Mouse (Mus musculus): ENCODE results near the gene Fxr2.

The Fxr2 gene

GRCm38 (mm10) chr11:69632284-69633089 lies at the start of gene Fxr2:
Fxr2 (plus strand) TSS chr11:69632990.
- DNase-seq (ENCODE audit: extremely low spot score, low spot score) = peak; percentile 100

GRCm38 (mm10) chr11:69584008-69584407 lies 48.8 kb upstream of the Fxr2 start:
- no peak for DNase-seq (ENCODE audit: extremely low spot score, low spot score)

GRCm38 (mm10) chr11:69584937-69585336 lies 47.9 kb upstream of the Fxr2 start:
- no peak for DNase-seq (ENCODE audit: extremely low spot score, low spot score)

- DNase-seq (ENCODE audit: extremely low spot score, low spot score) = no peak
These were observed 47.0 kb upstream of the Fxr2 start for GRCm38 (mm10) chr11:69585718-69586325.

- DNase-seq (ENCODE audit: extremely low spot score, low spot score) = no peak
These were observed 43.5 kb upstream of the Fxr2 start for GRCm38 (mm10) chr11:69589207-69589834.

GRCm38 (mm10) chr11:69590622-69591021 lies 42.2 kb upstream of the Fxr2 start:
- no peak for DNase-seq (ENCODE audit: extremely low spot score, low spot score)

GRCm38 (mm10) chr11:69591424-69591823 lies 41.4 kb upstream of the Fxr2 start:
- no peak for DNase-seq (ENCODE audit: extremely low spot score, low spot score)

- DNase-seq (ENCODE audit: extremely low spot score, low spot score) = no peak
These were observed 40.7 kb upstream of the Fxr2 start for GRCm38 (mm10) chr11:69591899-69592637.

GRCm38 (mm10) chr11:69592799-69593198 lies 40.0 kb upstream of the Fxr2 start:
- no peak for DNase-seq (ENCODE audit: extremely low spot score, low spot score)

GRCm38 (mm10) chr11:69594853-69595252 lies 37.9 kb upstream of the Fxr2 start:
- DNase-seq (ENCODE audit: extremely low spot score, low spot score) = no peak

- no peak for DNase-seq (ENCODE audit: extremely low spot score, low spot score)
These were observed 33.4 kb upstream of the Fxr2 start for GRCm38 (mm10) chr11:69599436-69599835.

- DNase-seq (ENCODE audit: extremely low spot score, low spot score) = peak; percentile 50
These were observed 32.7 kb upstream of the Fxr2 start for GRCm38 (mm10) chr11:69600098-69600497.

- DNase-seq (ENCODE audit: extremely low spot score, low spot score) = no peak
These were observed 31.0 kb upstream of the Fxr2 start for GRCm38 (mm10) chr11:69601768-69602167.

GRCm38 (mm10) chr11:69603516-69603915 lies 29.3 kb upstream of the Fxr2 start:
- DNase-seq (ENCODE audit: extremely low spot score, low spot score) = no peak

- DNase-seq (ENCODE audit: extremely low spot score, low spot score) = no peak
These were observed 28.4 kb upstream of the Fxr2 start for GRCm38 (mm10) chr11:69604347-69604746.

- peak; percentile 51 for DNase-seq (ENCODE audit: extremely low spot score, low spot score)
These were observed 27.8 kb upstream of the Fxr2 start for GRCm38 (mm10) chr11:69604795-69605664.

GRCm38 (mm10) chr11:69605726-69606490 lies 26.9 kb upstream of the Fxr2 start, which contains the start of gene Atp1b2:
Atp1b2 (minus strand) TSS chr11:69605942.
- peak; percentile 74 for DNase-seq (ENCODE audit: extremely low spot score, low spot score)

GRCm38 (mm10) chr11:69606491-69606795 lies 26.3 kb upstream of the Fxr2 start:
- no peak for DNase-seq (ENCODE audit: extremely low spot score, low spot score)

- no peak for DNase-seq (ENCODE audit: extremely low spot score, low spot score)
These were observed 26.0 kb upstream of the Fxr2 start for GRCm38 (mm10) chr11:69606832-69607231.

- DNase-seq (ENCODE audit: extremely low spot score, low spot score) = no peak
These were observed 24.3 kb upstream of the Fxr2 start for GRCm38 (mm10) chr11:69608525-69608924.

All from neural tube, embryonic 10.5 days (tissue).